Mouse (Mus musculus) heart, adult 8-10 months (tissue): ENCODE measurements around the gene Nanp. TPM values are rescaled to one million over a fixed set of nuclear protein-coding genes. Genes with fewer than 3 reads are reported as not detected.

ENCODE experiments used
- DNase-seq: peaks from one replicate; pipeline ENCODE4 v3.0.0; 2022; ENCODE audit warnings: low spot score
- total RNA-seq, 4 experiments: library from RNA; stranded (reverse); gene quantifications; 2 replicates each; pipeline ENCODE4 v1.2.4; 2022

Nanp gene
- total RNA-seq, 4 experiments from 2014 or later: 0.95 to 2.2 (median 2.1) TPM

GRCm38 (mm10) chr2:150999021-150999420 lies 40.2 kb downstream of the Nanp start:
- no peak for DNase-seq

GRCm38 (mm10) chr2:150997618-150998017 lies 41.6 kb downstream of the Nanp start:
- no peak for DNase-seq

DNA sequence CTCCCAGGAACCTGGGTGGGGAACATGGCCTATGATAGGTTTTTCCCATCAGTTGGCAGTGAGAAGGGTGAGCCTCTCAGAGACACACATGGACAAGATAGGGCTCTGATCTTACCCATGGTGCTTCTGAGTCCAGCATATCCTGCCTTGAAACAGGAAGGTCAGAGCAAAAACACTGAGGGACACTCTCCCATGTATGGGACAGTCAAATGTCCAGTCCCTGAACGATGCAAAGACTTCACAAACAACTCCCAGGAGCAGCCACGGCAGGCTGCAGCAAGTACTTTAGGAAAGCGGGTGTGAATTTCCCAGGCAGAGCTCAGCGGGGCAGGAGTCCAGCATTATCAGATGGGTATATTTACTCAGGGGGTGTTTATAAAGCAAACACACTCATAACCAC lies 43.9 kb downstream of the Nanp start:
- no peak for DNase-seq

DNA sequence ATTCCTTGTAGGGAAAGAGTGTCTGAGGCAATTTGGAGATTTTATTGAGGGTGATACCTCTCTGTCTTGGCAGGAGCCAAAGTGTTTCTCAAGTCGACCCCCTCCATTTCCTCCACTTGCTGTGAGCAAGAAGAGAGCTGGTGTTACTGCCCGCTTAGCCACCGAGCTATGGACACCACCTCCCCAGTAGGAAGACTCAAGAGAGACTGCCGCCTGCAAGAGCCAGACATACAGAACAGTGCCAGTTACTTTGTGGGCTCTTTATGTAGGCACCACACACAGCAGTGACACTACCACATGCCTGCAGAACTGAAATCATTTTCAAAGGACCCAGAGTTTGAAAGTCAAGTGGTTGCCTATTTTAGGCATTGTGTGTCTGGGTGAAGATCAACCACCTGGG lies 48.1 kb downstream of the Nanp start:
- no peak for DNase-seq

GRCm38 (mm10) chr2:150990506-150990905 lies 48.7 kb downstream of the Nanp start:
- DNase-seq: no peak

GRCm38 (mm10) chr2:150985359-150985758 lies 53.8 kb downstream of the Nanp start:
- DNase-seq: no peak

- DNase-seq: no peak
Measured at GRCm38 (mm10) chr2:150982051-150982450, 57.1 kb downstream of the Nanp start.

- DNase-seq: no peak
Measured at GRCm38 (mm10) chr2:150981524-150981923, 57.7 kb downstream of the Nanp start.

DNA sequence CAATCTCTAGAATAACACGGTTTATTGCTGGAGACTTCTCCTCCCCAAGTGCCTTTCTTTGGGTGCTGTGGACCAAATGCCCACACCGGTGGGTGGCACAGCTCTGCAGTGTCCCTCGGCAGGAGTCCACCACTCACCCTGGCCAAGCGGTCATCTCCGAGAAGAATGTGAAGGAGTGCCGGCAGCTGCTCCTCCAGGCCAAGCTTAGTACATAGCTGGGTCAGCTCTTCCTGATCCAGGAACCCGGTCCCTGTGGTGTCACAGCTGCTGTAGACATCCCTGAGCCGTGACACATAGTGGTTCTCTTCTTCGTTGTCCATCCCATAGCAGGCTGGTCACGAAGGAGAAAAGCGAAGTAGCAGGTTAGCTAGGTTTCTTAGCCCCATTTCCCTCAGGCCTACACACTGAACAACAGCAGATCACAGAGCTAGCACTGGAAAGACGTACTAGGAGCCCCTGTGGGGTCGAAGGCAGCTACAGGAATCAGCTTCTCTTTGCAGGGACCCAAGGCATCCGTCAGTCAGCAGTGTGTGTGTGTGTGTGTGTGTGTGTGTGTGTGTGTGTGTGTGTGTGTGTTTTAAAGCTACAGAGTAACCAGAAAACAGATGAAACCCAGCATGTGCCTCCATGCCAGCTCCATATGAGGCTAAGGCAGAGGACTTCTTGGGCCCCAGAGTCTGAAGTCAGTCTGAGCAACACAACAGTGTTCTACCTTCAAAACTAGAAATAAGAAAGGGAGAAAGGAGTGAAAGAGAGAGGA lies 59.2 kb downstream of the Nanp start:
- DNase-seq: no peak

Other genes with a start within 250 kb of the Nanp start
- gene Abhd12, start 134.7 kb downstream of the Nanp start, total RNA-seq: 10 to 100 TPM; 46.3 to 48.8 (median 47.5) TPM
- 1 to 10 TPM; 3.6 to 5.8 (median 4.7) TPM for gene Gins1, start 134.0 kb downstream of the Nanp start, total RNA-seq
- gene Ninl, start within 50 bp of the Nanp start, total RNA-seq: 1 to 10 TPM in 3 of 4 experiments, under 1 TPM in 1; 0.82 to 2.2 (median 1.9) TPM
- gene Gm14151, start 53.0 kb upstream of the Nanp start, total RNA-seq: not detected
- not detected for gene Gm14147, start 58.8 kb upstream of the Nanp start, total RNA-seq